In the genomic region with DNA sequence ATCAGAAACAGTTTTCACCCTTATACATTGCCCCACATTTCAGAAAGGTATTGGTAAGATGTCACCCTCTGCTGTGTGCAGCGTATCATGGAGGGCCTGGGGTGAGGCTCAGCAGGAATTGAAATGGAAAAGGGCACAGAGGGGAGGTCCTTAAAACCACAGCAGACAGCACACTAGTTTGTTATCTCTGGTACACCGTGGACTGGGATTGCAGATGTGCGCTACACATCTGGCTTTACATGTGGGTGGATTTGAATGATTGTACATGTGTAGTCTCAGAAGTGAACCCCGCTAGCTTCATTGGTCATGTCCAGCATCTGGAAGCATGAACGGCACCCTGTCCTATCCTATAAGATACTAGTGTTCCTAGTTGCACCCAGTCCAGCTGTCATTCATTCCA, we compare ENCODE assay signal across 11 mouse cellular contexts.
"Had no signal": no experiment of that assay in that cellular context is flagged by ENCODE, and none has a peak within 500 bp of the region (broad histone marks: within the 10 kb centered on the region; RNA-seq: fewer than 3 reads in every experiment).

No protein-coding gene starts in this region.

- H3K27ac ChIP-seq: layer of hippocampus, adult 2 months; limb, embryonic 15.5 days; midbrain, embryonic 13.5 days had no signal

- H3K27me3 ChIP-seq: limb, embryonic 15.5 days; midbrain, embryonic 13.5 days had no signal

- H3K4me3 ChIP-seq: layer of hippocampus, adult 2 months; limb, embryonic 15.5 days; midbrain, embryonic 13.5 days had no signal

- H3K9ac ChIP-seq: limb, embryonic 15.5 days; lung, embryonic 14.5 days; midbrain, embryonic 13.5 days had no signal

- H3K4me1 ChIP-seq: midbrain, embryonic 13.5 days had no signal

- ATAC-seq: midbrain, embryonic 13.5 days had no signal

- DNase-seq: kidney, adult 18-20 months; kidney, postnatal 10 days; kidney, postnatal 4 days; left cerebral cortex, postnatal 4 days; lung, embryonic 14.5 days; lung, postnatal 10 days; thymus, adult 18-20 months; thymus, postnatal 14 days had no signal

- H3K4me2 ChIP-seq: limb, embryonic 15.5 days; lung, embryonic 14.5 days; midbrain, embryonic 13.5 days had no signal

- H3K9me3 ChIP-seq: limb, embryonic 15.5 days; midbrain, embryonic 13.5 days had no signal
